Mouse (Mus musculus) limb, embryonic 11.5 days (tissue): ENCODE data around the gene 2810408A11Rik. TPM values are rescaled to one million over a fixed set of nuclear protein-coding genes. Genes with fewer than 3 reads are reported as not detected.

Experiments used
- ATAC-seq: fragments of 200-750 bp; cut with Nextera tagmentation; 2 replicates; pipeline ENCODE4 v1.8.0; 2017; ENCODE audit warnings: low read depth; ENCODE audit not compliant: insufficient number of reproducible peaks, low FRiP score, low TSS enrichment
- DNase-seq: peaks from one replicate; pipeline ENCODE4 v3.0.0-alpha.2; 2015; ENCODE audit warnings: low spot score
- H3K27ac ChIP-seq: fragments of 300-500 bp; sonication (generic); replicated peaks from 2 replicates; pipeline ENCODE4 v1.5.1; 2014; ENCODE audit warnings: low read depth, mild to moderate bottlenecking, low read length
- H3K27me3 ChIP-seq: fragments of 300-500 bp; sonication (generic); 2 replicates; pipeline ENCODE4 v1.6.1; 2014; ENCODE audit warnings: mild to moderate bottlenecking, low read length, mixed read lengths; ENCODE audit not compliant: control insufficient read depth, insufficient read depth
- H3K36me3 ChIP-seq: fragments of 300-500 bp; sonication (generic); 2 replicates; pipeline ENCODE4 v1.6.1; 2014; ENCODE audit warnings: mild to moderate bottlenecking, low read length, moderate library complexity, mixed read lengths; ENCODE audit not compliant: control insufficient read depth, insufficient read depth
- H3K4me1 ChIP-seq: fragments of 300-500 bp; sonication (generic); 2 replicates; pipeline ENCODE4 v1.6.1; 2014; ENCODE audit warnings: low read length, mixed read lengths; ENCODE audit not compliant: control insufficient read depth, insufficient read depth
- H3K4me2 ChIP-seq: fragments of 300-500 bp; sonication (generic); 2 replicates; pipeline ENCODE4 v1.6.1; 2014; ENCODE audit warnings: low read depth, mild to moderate bottlenecking, moderate library complexity; ENCODE audit not compliant: severe bottlenecking
- H3K4me3 ChIP-seq: fragments of 300-500 bp; sonication (generic); 2 replicates; pipeline ENCODE4 v1.5.1; 2014; ENCODE audit warnings: low read depth, low read length
- H3K9ac ChIP-seq: fragments of 300-500 bp; sonication (generic); 2 replicates; pipeline ENCODE4 v1.6.1; 2014; ENCODE audit warnings: mild to moderate bottlenecking, low read length
- H3K9me3 ChIP-seq: fragments of 300-500 bp; sonication (generic); 2 replicates; pipeline ENCODE4 v1.6.1; 2016; ENCODE audit warnings: low read length; ENCODE audit not compliant: control insufficient read depth
- WGBS: fragments of 180-500 bp; shearing (Covaris S2); extraction: QIAGEN DNeasy Blood & Tissue Kit; methylation state at CpG from one replicate; pipeline ENCODE4 v1.1.7; 2014; 5-methylcytosine and 5-hydroxymethylcytosine counted together
- polyA plus RNA-seq: library from polyadenylated mRNA; unstranded; fragments of >200 nt; fragmentation: Nextera tagmentation; extraction: Ambion mirVana; gene quantifications from 2 replicates; pipeline ENCODE4 v1.2.1, GENCODE M21; 2014

2810408A11Rik gene
- polyA plus RNA-seq, 1 experiment from 2014 or later: 26.5 TPM

DNA sequence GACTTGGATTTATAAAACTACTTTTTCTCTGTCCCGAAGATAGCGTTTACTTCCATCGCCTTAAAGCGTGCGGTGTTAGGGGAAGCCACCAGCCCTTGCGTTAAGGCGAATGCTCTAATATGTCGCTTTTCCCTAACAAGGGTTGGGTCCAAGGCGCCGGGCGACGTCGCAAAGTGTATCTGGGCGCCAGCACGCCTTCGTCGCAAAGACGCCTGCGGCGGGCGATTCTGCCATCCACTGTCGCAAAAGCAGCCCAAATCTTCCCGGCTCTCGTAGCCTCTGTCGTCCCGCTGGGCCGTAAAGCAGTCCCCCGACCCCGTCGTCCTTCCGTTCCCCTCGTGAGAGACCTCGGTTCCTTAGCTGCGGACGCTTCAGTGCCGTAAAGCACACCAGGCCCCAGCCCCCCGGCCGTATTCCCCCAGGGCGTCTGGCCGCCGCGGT is 639 bp upstream of the 2810408A11Rik start:
- Histone ChIP-seq H3K4me1 (peaks cover 18% of the 10 kb centered on the region), H3K9me3 (no peaks in the 10 kb centered on the region), H3K9ac (peak overlapping the region; percentile 99), H3K4me3 (peak overlapping the region; percentile 74), H3K36me3 (peaks cover 26% of the 10 kb centered on the region), H3K4me2 (peak overlapping the region; percentile 90), H3K27ac (peak overlapping the region; percentile 97), H3K27me3 (no peaks in the 10 kb centered on the region)
- DNase-seq: peak; percentile 95
- peak; percentile 64 for ATAC-seq
- WGBS: under 1% methylated on average over 42 of the region's 42 CpGs

DNA sequence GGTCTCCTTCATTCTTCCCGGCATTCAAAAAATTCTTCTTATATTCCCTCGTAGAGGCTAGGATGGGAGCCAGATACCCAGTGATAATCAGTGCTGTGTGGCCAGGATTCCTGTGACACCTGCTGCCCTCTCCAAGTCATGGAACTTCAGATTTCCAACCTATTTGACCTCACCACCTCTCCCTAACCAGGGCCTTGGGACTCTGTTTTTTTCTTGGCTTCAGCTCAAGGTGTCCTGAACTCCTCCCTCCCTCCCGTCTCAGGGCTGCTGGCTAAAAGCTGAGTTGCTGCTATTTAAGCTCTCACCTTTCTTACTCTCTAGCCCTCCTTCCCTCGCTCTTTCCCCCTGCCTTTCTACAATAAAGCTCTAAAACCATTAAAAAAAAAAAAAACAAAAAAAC is 917 bp downstream of the 2810408A11Rik start:
- Histone ChIP-seq H3K4me2 (peak overlapping the region; percentile 90), H3K4me3 (peak overlapping the region; percentile 74), H3K9ac (peak overlapping the region; percentile 99), H3K36me3 (peaks cover 15% of the 10 kb centered on the region), H3K9me3 (no peaks in the 10 kb centered on the region), H3K4me1 (peaks cover 18% of the 10 kb centered on the region), H3K27ac (no peak overlapping the region; the same call in 1 of the 2 replicates), H3K27me3 (no peaks in the 10 kb centered on the region)
- DNase-seq: no peak
- ATAC-seq: no peak
- WGBS: 20% methylated on average over 4 of the region's 4 CpGs

DNA sequence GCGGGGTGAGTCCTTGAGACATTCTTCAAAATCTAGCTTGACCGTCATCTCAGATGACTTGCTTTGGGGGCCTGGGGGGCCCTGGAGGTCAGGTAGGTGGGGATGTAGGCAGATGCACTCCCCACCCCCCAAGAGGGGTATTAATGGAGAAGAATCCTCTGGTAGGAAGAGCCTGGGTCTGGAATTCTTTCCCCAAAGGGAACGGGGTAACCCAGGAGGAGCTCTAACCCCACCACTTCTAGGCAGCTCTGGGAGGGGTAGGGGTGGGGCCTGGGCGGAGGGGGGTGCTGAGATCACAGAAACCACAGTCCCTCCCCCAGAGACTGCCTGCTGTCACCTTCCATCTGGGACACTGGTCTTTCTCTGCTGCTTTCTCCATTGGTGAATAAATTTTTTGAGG is 5.5 kb downstream of the 2810408A11Rik start, which contains the start of gene Acap1:
Gene Acap1 (minus strand): TSS at position 249 of the 400 bp plus-strand sequence.
- Histone ChIP-seq H3K4me1 (peaks cover 10% of the 10 kb centered on the region), H3K9ac (no peak within 1 kb of the TSS), H3K36me3 (no peaks in the 10 kb centered on the region), H3K27me3 (no peaks in the 10 kb centered on the region), H3K4me3 (no peak within 1 kb of the TSS), H3K27ac (no peak within 1 kb of the TSS), H3K9me3 (no peaks in the 10 kb centered on the region), H3K4me2 (no peak within 1 kb of the TSS)
- WGBS: 78% methylated on average over 4 of the region's 4 CpGs
- DNase-seq: no peak
- ATAC-seq: no peak

DNA sequence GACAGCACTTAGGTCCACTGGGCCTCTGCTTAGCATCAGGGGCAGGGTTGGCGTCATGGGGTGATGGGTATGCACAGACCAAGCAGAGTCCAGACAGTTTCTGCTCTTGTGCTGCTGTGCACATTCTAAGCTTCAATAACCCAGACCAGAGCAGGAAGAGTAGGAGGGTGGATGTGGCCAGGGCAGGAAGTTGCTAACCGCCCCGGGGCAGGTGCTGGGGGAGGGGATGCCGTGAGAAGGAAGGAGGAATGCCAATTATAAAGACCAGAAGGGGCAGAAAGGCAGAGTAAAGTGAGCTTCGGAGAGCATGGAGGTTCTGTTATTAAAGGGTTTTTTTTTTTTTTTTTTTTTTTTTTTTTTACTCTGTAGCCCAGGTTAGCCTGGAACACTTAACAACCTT is 6.1 kb downstream of the 2810408A11Rik start:
- no peak overlapping the region for H3K4me3 ChIP-seq
- DNase-seq: no peak
- H3K36me3 ChIP-seq: no peaks in the 10 kb centered on the region
- H3K27ac ChIP-seq: no peak overlapping the region
- H3K4me2 ChIP-seq: no peak overlapping the region
- H3K27me3 ChIP-seq: no peaks in the 10 kb centered on the region
- peaks cover 7% of the 10 kb centered on the region for H3K4me1 ChIP-seq
- no peak for ATAC-seq
- 70% methylated on average over 5 of the region's 5 CpGs for WGBS
- H3K9me3 ChIP-seq: no peaks in the 10 kb centered on the region
- H3K9ac ChIP-seq: no peak overlapping the region

- Histone ChIP-seq H3K27ac (no peak overlapping the region), H3K9me3 (no peaks in the 10 kb centered on the region), H3K27me3 (no peaks in the 10 kb centered on the region), H3K36me3 (no peaks in the 10 kb centered on the region), H3K4me1 (no peaks in the 10 kb centered on the region), H3K9ac (no peak overlapping the region), H3K4me2 (no peak overlapping the region), H3K4me3 (no peak overlapping the region)
- no peak for DNase-seq
- WGBS: 83% methylated on average over 4 of the region's 4 CpGs
- ATAC-seq: no peak
Measured at GRCm38 (mm10) chr11:69891482-69891881, 9.3 kb downstream of the 2810408A11Rik start.

DNA sequence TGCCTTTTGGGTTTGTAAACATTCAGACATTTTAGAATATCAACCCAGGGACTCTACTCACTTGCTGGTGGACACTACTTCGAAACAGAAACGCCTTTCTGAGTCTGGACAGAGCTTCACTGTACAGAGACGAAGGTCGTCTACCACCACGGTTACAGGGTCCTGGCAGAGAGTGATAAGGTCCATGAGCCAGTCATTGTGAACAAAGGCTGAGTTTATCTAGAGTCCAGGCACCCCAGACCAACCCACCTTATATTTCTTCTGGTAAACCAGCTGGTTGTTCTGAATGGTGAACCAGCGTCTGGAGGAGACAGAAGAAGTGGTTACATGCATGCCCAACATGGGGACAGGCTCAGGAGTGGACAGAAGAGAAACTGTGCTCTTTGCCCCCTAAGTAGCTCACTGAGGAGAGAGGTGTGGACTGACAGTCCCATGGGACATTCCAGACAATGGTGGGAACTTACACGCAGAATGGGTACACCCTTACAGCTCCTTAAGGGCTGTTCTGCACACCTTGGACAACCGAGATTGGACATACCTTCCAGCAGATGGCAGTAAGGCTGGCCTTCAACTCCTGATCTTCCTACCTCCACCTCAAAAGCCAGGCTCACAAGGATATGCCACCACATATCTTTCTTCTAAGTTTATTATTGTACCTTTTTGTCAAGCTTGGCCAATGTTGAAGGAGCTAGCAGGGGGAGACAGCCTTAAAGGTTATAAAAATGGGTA is 13.7 kb downstream of the 2810408A11Rik start:
- Histone ChIP-seq H3K27me3 (no peaks in the 10 kb centered on the region), H3K4me1 (no peaks in the 10 kb centered on the region), H3K9ac (no peak overlapping the region), H3K4me2 (no peak overlapping the region), H3K27ac (no peak overlapping the region), H3K4me3 (no peak overlapping the region), H3K36me3 (no peaks in the 10 kb centered on the region), H3K9me3 (no peaks in the 10 kb centered on the region)
- whole genome bisulfite sequencing: 78% methylated on average over 8 of the region's 8 CpGs
- no peak for DNase-seq
- no peak for ATAC-seq

GRCm38 (mm10) chr11:69884663-69885062 is 16.1 kb downstream of the 2810408A11Rik start:
- Histone ChIP-seq H3K4me3 (no peak overlapping the region), H3K9me3 (no peaks in the 10 kb centered on the region), H3K9ac (no peak overlapping the region), H3K27me3 (no peaks in the 10 kb centered on the region), H3K36me3 (no peaks in the 10 kb centered on the region), H3K27ac (no peak overlapping the region), H3K4me2 (no peak overlapping the region), H3K4me1 (peaks cover 7% of the 10 kb centered on the region)
- 86% methylated on average over 8 of the region's 8 CpGs for WGBS
- no peak for ATAC-seq
- no peak for DNase-seq

DNA sequence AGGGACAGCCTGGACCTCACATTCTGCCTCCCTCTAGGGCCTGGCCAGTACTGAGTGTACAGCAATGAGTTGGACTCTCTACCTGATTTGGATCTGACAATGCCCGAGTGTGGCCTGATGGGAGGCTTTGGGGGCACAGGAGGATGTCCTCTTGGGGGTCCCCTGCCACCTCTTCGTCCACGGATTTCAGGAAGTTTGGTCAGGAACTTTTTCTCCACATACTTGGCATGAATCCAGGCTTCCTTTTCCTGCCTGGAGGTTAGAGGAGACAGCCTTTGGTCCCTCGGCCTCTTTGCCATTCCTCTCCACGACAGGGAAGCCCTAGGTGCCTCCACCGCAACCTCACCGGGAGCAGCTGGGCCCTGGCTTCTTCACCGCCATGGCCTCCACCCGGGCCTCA is 16.5 kb downstream of the 2810408A11Rik start:
- Histone ChIP-seq H3K4me1 (peaks cover 11% of the 10 kb centered on the region), H3K9me3 (no peaks in the 10 kb centered on the region), H3K9ac (no peak overlapping the region), H3K4me3 (no peak overlapping the region), H3K27ac (no peak overlapping the region), H3K36me3 (no peaks in the 10 kb centered on the region), H3K27me3 (no peaks in the 10 kb centered on the region), H3K4me2 (no peak overlapping the region)
- WGBS: 85% methylated on average over 9 of the region's 9 CpGs
- DNase-seq (no peak), ATAC-seq (no peak)
